Mouse (Mus musculus): ENCODE results near the gene Pou2f3.

Pou2f3 gene

DNA sequence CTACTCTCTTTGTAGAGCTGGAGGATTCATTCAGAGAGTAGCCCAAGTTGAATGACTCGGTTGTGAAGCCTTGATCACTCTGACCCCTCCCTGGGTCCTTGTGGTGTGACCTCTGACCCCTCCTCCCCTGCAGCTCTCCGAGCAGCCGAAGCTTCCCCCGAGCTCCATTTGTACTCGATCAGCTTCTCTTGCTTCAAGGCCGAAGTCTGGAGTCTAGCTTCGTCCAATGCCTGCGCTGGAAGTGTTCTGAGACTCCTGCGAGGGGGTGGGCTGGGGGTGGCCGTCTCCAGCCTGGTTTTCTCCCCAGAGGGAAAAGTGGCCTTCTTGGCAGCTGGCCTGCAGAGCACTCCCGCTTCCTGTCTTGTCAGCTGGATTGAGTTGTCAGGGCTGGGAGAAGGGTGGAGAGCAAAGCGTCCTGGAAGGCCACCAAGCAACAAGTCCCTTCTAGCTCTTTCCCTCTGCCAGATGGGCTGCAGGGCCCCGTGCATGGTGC, at the start of gene Pou2f3:
TSS of gene Pou2f3 (minus strand) at position 180 of the 493 bp plus-strand sequence.
- peak; percentile 58 for DNase-seq (ENCODE audit: low read depth, low spot score)

- DNase-seq (ENCODE audit: low read depth, low spot score): peak; percentile 86
Observed at GRCm38 (mm10) chr9:43253271-43253681, 43.1 kb upstream of the Pou2f3 start.

GRCm38 (mm10) chr9:43252790-43253189, 42.6 kb upstream of the Pou2f3 start:
- peak; percentile 76 for DNase-seq (ENCODE audit: low read depth, low spot score)

GRCm38 (mm10) chr9:43251786-43252185, 41.6 kb upstream of the Pou2f3 start:
- DNase-seq (ENCODE audit: low read depth, low spot score): peak; percentile 56

DNA sequence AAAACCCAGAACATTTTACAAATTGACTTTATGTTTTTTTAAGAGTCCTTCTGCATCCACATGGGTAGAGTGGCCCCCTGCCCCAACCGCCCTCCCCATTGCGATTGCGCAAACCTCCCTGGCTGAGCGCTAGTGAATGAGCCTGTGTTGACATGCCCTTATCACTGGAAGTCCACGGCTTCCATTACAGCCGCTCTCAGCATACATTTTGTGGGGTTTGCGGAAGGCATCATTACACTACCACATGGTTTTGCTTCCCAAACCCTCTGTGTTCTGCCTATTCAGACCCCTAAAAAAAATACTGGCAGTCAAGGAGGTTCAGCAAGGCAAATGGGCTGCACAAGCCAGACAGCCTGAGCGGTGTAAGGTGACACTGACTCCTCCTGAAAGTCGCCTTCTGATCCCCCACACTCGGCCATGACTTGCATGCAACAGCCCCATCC, 36.6 kb upstream of the Pou2f3 start:
- no peak for DNase-seq (ENCODE audit: low read depth, low spot score)

DNA sequence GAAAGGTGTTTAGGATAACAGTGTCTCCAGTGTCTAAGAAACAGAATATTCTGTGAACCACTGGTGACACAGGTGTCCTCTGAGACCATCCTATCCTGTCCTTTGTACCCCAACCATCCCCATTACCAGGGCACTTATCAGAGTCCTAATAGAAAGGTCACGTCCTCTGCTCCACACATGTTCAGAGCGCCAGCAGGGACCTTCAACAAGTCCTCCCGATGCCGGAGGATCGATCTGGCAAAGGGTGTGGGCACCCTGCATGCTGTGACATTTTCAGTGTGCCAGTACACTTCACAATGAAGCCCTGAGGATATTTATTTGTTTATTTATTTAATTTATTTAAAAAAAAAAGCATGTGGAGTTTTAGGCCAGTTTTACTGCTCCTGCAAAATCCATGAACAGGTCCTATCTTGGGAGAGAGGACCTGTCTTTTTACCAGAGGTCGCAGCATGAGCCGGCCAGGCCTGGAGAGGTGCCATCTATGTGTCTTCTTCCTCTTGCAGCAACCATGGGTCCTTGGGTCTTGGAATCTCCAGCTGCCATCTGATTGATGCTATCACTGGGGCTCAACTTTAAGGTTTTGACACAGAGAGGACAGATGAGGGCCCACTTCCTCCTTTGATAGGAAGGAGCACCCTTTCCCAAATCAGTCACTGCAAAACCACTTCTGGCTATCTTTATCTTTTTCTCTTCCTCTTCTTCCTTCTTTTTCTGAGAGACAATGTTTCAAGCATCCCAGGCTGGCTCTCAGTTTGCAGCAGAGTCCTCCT, 35.8 kb upstream of the Pou2f3 start:
- no peak for DNase-seq (ENCODE audit: low read depth, low spot score)

GRCm38 (mm10) chr9:43242432-43242831, 32.3 kb upstream of the Pou2f3 start:
- no peak for DNase-seq (ENCODE audit: low read depth, low spot score)

- DNase-seq (ENCODE audit: low read depth, low spot score): peak; percentile 65
Observed at GRCm38 (mm10) chr9:43241970-43242369, 31.8 kb upstream of the Pou2f3 start.

GRCm38 (mm10) chr9:43241291-43241690, 31.1 kb upstream of the Pou2f3 start:
- peak; percentile 70 for DNase-seq (ENCODE audit: low read depth, low spot score)

GRCm38 (mm10) chr9:43240594-43240900, 30.4 kb upstream of the Pou2f3 start:
- DNase-seq (ENCODE audit: low read depth, low spot score): no peak

- DNase-seq (ENCODE audit: low read depth, low spot score): peak; percentile 95
Observed at GRCm38 (mm10) chr9:43239712-43240593, 29.8 kb upstream of the Pou2f3 start, which contains the start of gene Oaf. Gene Oaf, minus strand, starts transcription at chr9:43239911.

DNA sequence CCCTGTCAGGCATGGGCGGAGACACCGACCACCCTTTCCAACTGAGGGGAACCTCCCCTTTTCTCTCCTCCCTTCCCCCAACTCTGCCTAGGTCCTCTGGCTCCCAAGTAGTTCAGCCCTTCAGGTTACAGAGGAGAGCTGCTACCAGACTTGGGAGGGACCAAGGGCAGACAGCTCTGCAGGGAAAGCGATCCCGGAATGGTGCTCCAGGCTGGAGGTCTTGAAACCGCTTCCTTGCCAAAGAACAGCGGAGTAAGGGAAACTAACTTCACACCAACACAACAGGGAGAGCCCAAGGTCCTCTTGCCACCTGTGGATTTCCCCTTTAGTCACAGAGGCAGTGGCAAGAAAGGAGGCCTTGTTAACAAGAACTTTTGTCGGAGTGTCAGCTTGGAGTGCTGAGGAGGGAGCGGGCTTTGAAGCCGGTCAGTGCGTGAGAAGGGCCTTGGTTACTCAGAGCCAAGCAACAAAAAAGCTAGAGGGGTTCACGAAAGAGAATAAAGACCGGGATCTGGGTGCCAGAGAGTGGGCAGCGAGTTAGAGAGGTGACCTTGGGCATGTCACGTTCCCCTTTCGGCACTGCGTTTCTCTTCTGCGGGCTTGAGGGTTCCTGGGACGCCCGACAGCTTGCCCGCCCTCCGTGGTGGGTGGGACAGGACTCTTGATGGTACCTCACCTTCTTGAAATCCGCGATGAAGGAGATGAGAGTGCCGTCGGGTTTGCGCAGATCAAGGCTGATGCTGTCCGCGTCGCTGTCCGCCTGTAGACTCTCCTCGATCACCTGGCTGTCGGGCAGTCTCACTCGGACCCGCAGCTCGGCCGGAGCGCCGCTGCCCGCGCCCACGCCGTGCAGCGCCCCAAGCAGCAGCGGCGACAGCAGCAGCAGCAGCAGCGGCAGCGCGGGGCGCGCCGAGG, 28.7 kb upstream of the Pou2f3 start:
- no peak for DNase-seq (ENCODE audit: low read depth, low spot score)

GRCm38 (mm10) chr9:43238167-43238566, 28.0 kb upstream of the Pou2f3 start:
- DNase-seq (ENCODE audit: low read depth, low spot score): no peak

DNA sequence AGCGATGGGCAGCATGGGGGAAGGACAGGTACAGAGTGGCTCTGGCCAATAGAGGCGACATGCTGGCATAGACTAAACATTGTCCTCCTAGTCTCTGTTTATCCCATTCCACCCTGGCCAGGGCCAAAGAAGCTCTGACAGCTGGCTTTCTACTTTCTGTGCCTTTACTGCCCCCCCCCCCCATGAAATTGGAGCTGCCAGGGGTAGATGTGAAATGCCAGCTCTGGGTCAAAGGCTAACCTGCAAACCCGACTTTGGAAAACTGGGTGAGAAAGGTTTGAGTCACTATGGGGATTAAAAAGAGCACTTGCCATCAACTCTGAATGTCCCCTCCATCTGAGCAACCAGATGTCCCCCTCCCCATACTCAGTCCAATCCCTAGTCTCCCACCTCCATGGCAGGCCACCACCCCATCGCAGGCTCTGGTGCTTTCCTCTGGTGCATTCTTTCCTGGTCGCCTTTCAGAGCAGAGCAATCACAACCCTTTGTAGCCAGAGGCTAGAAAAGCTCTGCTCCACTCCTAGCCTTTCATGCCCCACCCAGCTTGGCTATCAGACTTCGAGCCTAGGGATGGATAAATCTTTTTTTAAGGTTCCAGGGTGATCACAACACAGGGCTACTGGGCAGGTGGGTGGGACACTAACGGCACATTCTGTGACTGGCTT, 27.1 kb upstream of the Pou2f3 start:
- no peak for DNase-seq (ENCODE audit: low read depth, low spot score)

- DNase-seq (ENCODE audit: low read depth, low spot score): no peak
Observed at GRCm38 (mm10) chr9:43236576-43236975, 26.4 kb upstream of the Pou2f3 start.

GRCm38 (mm10) chr9:43236106-43236505, 25.9 kb upstream of the Pou2f3 start:
- peak; percentile 57 for DNase-seq (ENCODE audit: low read depth, low spot score)

GRCm38 (mm10) chr9:43235336-43235735, 25.2 kb upstream of the Pou2f3 start:
- no peak for DNase-seq (ENCODE audit: low read depth, low spot score)

DNA sequence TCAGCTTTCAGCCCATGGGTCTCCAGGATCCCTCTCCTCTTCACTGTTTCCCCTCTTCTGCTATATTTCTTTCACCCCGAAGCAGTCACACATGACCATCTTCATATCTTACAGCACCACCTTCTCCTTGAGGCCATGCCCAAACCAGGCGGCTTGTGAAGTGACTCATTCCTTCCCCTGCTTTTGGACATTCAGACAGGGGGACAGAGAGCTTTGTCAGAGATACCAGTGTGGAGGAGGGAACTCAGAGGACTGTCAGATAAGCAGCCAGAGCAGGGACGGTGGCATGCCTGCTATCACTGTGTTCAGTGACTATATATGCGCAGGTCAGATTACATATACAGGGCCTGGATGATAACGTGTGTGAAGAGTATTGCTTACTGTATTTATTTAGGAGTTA, 24.3 kb upstream of the Pou2f3 start:
- peak; percentile 59 for DNase-seq (ENCODE audit: low read depth, low spot score)

GRCm38 (mm10) chr9:43233515-43233914, 23.3 kb upstream of the Pou2f3 start:
- no peak for DNase-seq (ENCODE audit: low read depth, low spot score)

- no peak for DNase-seq (ENCODE audit: low read depth, low spot score)
Observed at GRCm38 (mm10) chr9:43233044-43233443, 22.9 kb upstream of the Pou2f3 start.

- DNase-seq (ENCODE audit: low read depth, low spot score): no peak
Observed at GRCm38 (mm10) chr9:43232286-43232685, 22.1 kb upstream of the Pou2f3 start.
